Mouse (Mus musculus) hindlimb bud, embryonic 11.5 days (tissue): ENCODE results near the gene Secisbp2.
"Not testable (repeated sequence)": the region's sequence is repeated elsewhere in the genome, so short reads cannot be mapped to it uniquely, and the experiment has no call there.

Experiments
- DNase-seq: peaks from one replicate; pipeline ENCODE4 v3.0.0-alpha.2; 2012; ENCODE audit warnings: low read depth, low spot score; ENCODE audit errors: extremely low spot score

Gene Secisbp2

GRCm38 (mm10) chr13:51642171-51642778, 9.2 kb upstream of the Secisbp2 start:
- no peak for DNase-seq

GRCm38 (mm10) chr13:51643924-51644828, 7.3 kb upstream of the Secisbp2 start:
- no peak for DNase-seq

GRCm38 (mm10) chr13:51644829-51645789, 6.4 kb upstream of the Secisbp2 start, which contains the start of gene Cks2:
Cks2 (plus strand) TSS chr13:51645232.
- DNase-seq, result peak; percentile 96

GRCm38 (mm10) chr13:51645872-51646271, 5.6 kb upstream of the Secisbp2 start:
- DNase-seq, result no peak

GRCm38 (mm10) chr13:51646362-51647027, 5.0 kb upstream of the Secisbp2 start:
- no peak for DNase-seq

- DNase-seq, result no peak
Observed at GRCm38 (mm10) chr13:51647770-51648169, 3.7 kb upstream of the Secisbp2 start.

GRCm38 (mm10) chr13:51648237-51648636, 3.3 kb upstream of the Secisbp2 start:
- DNase-seq, result no peak

GRCm38 (mm10) chr13:51649740-51650139, 1.8 kb upstream of the Secisbp2 start:
- no peak for DNase-seq

GRCm38 (mm10) chr13:51653159-51653558, 1.7 kb downstream of the Secisbp2 start:
- DNase-seq, result no peak

- no peak for DNase-seq
Observed at GRCm38 (mm10) chr13:51653961-51654360, 2.5 kb downstream of the Secisbp2 start.

GRCm38 (mm10) chr13:51656516-51657235, 5.2 kb downstream of the Secisbp2 start:
- no peak for DNase-seq

GRCm38 (mm10) chr13:51658094-51658493, 6.6 kb downstream of the Secisbp2 start:
- no peak for DNase-seq

- no peak for DNase-seq
Observed at GRCm38 (mm10) chr13:51659573-51659972, 8.1 kb downstream of the Secisbp2 start.

- no peak for DNase-seq
Observed at GRCm38 (mm10) chr13:51663561-51663960, 12.1 kb downstream of the Secisbp2 start.

- not testable (repeated sequence) for DNase-seq
Observed at GRCm38 (mm10) chr13:51668195-51668594, 16.7 kb downstream of the Secisbp2 start.

- no peak for DNase-seq
Observed at GRCm38 (mm10) chr13:51676641-51677040, 25.1 kb downstream of the Secisbp2 start.

GRCm38 (mm10) chr13:51677041-51677440, 25.5 kb downstream of the Secisbp2 start:
- no peak for DNase-seq

- no peak for DNase-seq
Observed at GRCm38 (mm10) chr13:51677630-51678185, 26.2 kb downstream of the Secisbp2 start.

- no peak for DNase-seq
Observed at GRCm38 (mm10) chr13:51678687-51679086, 27.2 kb downstream of the Secisbp2 start.
